Mouse (Mus musculus): ENCODE data around the gene Pold1. TPM values are rescaled to one million over a fixed set of nuclear protein-coding genes. Genes with fewer than 3 reads are reported as not detected.
A peak's percentile ranks its signal among the peaks of the same experiment; 100 is the strongest.

The Pold1 gene
- polyA plus RNA-seq (2015; fragmentation: Nextera tagmentation; extraction: Ambion mirVana) = 13.5 and 17.5 TPM in 2 replicates

- ATAC-seq = peak; percentile 96
- peaks cover 17% of the 10 kb centered on the region for H3K36me3 ChIP-seq (ENCODE audit: insufficient read depth, low read length)
- peak within 1 kb of the TSS; percentile 27; the same call in 1 of the 2 replicates for H3K9ac ChIP-seq (replicated peaks; ENCODE audit: low read depth)
- under 1% methylated on average over 40 of the region's 43 CpGs for WGBS
- H3K9me3 ChIP-seq (ENCODE audit: low read length) = no peaks in the 10 kb centered on the region
- H3K27me3 ChIP-seq (replicated peaks; ENCODE audit: insufficient read depth, low read length) = no peaks in the 10 kb centered on the region
- peaks cover 4% of the 10 kb centered on the region; the same call in 1 of the 2 replicates for H3K4me1 ChIP-seq (ENCODE audit: insufficient read depth, low read depth, low read length)
- peak within 1 kb of the TSS; percentile 58 for H3K4me3 ChIP-seq (ENCODE audit: low read depth, low read length)
- peak within 1 kb of the TSS; percentile 38 for H3K27ac ChIP-seq (ENCODE audit: low read length)
- TF ChIP-seq EP300 (IDR thresholded peaks at IDR 0.05) (no peak), CTCF (IDR thresholded peaks at IDR 0.05) (peak; percentile 98)
- H3K4me2 ChIP-seq (replicated peaks; ENCODE audit: low read depth, low read length) = peak within 1 kb of the TSS; percentile 81
- peak; percentile 99 for DNase-seq (ENCODE audit: low spot score)
These were observed at the start of gene Pold1 for GRCm38 (mm10) chr7:44548497-44549087. Pold1 (minus strand) TSS chr7:44548849.

DNA sequence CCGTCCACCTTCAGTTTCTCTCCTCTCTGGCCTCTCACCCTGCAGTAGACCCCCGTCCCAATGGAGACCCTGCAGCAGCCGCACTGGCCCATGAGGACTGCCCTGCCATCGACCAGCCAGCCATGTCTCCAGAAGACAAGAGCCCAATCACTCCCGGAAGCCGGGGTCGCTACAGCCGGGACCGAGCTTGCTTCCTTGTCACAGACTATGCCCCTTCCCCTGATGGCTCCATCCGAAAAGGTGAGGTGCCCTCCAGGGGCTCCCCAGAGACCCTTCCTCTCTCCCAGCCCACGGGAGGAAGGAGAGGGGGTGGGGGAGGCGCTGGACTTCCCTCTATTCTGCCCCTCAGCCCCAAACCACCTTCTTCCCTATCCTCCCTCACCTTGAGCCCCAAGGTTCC lies 49.7 kb upstream of the Pold1 start:
- no peak for TF ChIP-seq CTCF (IDR thresholded peaks at IDR 0.05)
- TF ChIP-seq EP300 (IDR thresholded peaks at IDR 0.05) = no peak
- Histone ChIP-seq H3K4me3 (ENCODE audit: low read depth, low read length) (no peak overlapping the region), H3K9ac (replicated peaks; ENCODE audit: low read depth) (no peak overlapping the region), H3K9me3 (ENCODE audit: low read length) (no peaks in the 10 kb centered on the region), H3K36me3 (ENCODE audit: insufficient read depth, low read length) (no peaks in the 10 kb centered on the region), H3K4me1 (ENCODE audit: insufficient read depth, low read depth, low read length) (no peaks in the 10 kb centered on the region), H3K4me2 (replicated peaks; ENCODE audit: low read depth, low read length) (no peak overlapping the region), H3K27ac (ENCODE audit: low read length) (no peak overlapping the region), H3K27me3 (replicated peaks; ENCODE audit: insufficient read depth, low read length) (0 out of 2 replicates have a peak, but pooled peaks cover 12% of the 10 kb centered on the region)
- ATAC-seq (no peak), DNase-seq (ENCODE audit: low spot score) (no peak)
- WGBS = 76% methylated on average over 9 of the region's 12 CpGs

GRCm38 (mm10) chr7:44597666-44598065 lies 49.0 kb upstream of the Pold1 start:
- 90% methylated on average over 4 of the region's 4 CpGs for WGBS
- Histone ChIP-seq H3K27ac (ENCODE audit: low read length) (no peak overlapping the region), H3K9ac (replicated peaks; ENCODE audit: low read depth) (no peak overlapping the region), H3K4me3 (ENCODE audit: low read depth, low read length) (no peak overlapping the region), H3K4me2 (replicated peaks; ENCODE audit: low read depth, low read length) (no peak overlapping the region), H3K4me1 (ENCODE audit: insufficient read depth, low read depth, low read length) (no peaks in the 10 kb centered on the region), H3K36me3 (ENCODE audit: insufficient read depth, low read length) (no peaks in the 10 kb centered on the region), H3K9me3 (ENCODE audit: low read length) (no peaks in the 10 kb centered on the region), H3K27me3 (replicated peaks; ENCODE audit: insufficient read depth, low read length) (peaks cover 13% of the 10 kb centered on the region; the same call in 1 of the 2 replicates)
- ATAC-seq (no peak), DNase-seq (ENCODE audit: low spot score) (no peak)
- TF ChIP-seq CTCF (IDR thresholded peaks at IDR 0.05) (no peak), EP300 (IDR thresholded peaks at IDR 0.05) (no peak)

GRCm38 (mm10) chr7:44596996-44597538 lies 48.4 kb upstream of the Pold1 start:
- Histone ChIP-seq H3K27me3 (replicated peaks; ENCODE audit: insufficient read depth, low read length) (peaks cover 12% of the 10 kb centered on the region; the same call in 1 of the 2 replicates), H3K27ac (ENCODE audit: low read length) (no peak overlapping the region), H3K36me3 (ENCODE audit: insufficient read depth, low read length) (no peaks in the 10 kb centered on the region), H3K9me3 (ENCODE audit: low read length) (no peaks in the 10 kb centered on the region), H3K4me1 (ENCODE audit: insufficient read depth, low read depth, low read length) (no peaks in the 10 kb centered on the region), H3K4me3 (ENCODE audit: low read depth, low read length) (no peak overlapping the region), H3K4me2 (replicated peaks; ENCODE audit: low read depth, low read length) (no peak overlapping the region), H3K9ac (replicated peaks; ENCODE audit: low read depth) (no peak overlapping the region)
- ATAC-seq (no peak), DNase-seq (ENCODE audit: low spot score) (no peak)
- TF ChIP-seq EP300 (IDR thresholded peaks at IDR 0.05) (no peak), CTCF (IDR thresholded peaks at IDR 0.05) (no peak)
- 52% methylated on average over 5 of the region's 5 CpGs for WGBS

DNA sequence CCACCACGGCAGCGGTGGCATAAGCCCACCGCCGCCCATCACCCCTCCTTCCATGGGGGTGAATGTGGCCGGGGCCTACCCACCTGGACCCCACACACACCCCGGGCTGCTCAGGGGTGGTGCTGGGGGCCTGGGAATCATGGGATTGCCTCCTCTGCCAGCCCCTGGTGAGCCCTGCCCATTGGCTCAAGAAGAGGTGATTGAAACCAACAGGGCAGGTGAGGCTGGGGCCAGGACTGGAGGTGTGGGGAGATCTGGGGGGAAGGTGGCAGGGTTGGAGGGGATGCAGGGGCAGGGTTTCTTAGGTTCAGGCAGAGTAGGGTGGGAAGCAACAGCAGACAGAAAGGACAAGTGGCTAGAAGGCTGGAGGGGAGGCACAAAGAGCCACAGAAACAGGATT lies 47.4 kb upstream of the Pold1 start:
- no peak overlapping the region for H3K9ac ChIP-seq (replicated peaks; ENCODE audit: low read depth)
- H3K27me3 ChIP-seq (replicated peaks; ENCODE audit: insufficient read depth, low read length) = peaks cover 8% of the 10 kb centered on the region; the same call in 1 of the 2 replicates
- no peak for ATAC-seq
- H3K4me3 ChIP-seq (ENCODE audit: low read depth, low read length) = no peak overlapping the region
- WGBS = 85% methylated on average over 6 of the region's 6 CpGs
- DNase-seq (ENCODE audit: low spot score) = no peak
- no peak for TF ChIP-seq EP300 (IDR thresholded peaks at IDR 0.05)
- no peak for TF ChIP-seq CTCF (IDR thresholded peaks at IDR 0.05)
- H3K36me3 ChIP-seq (ENCODE audit: insufficient read depth, low read length) = no peaks in the 10 kb centered on the region
- H3K4me1 ChIP-seq (ENCODE audit: insufficient read depth, low read depth, low read length) = no peaks in the 10 kb centered on the region
- no peak overlapping the region for H3K27ac ChIP-seq (ENCODE audit: low read length)
- no peaks in the 10 kb centered on the region for H3K9me3 ChIP-seq (ENCODE audit: low read length)
- no peak overlapping the region for H3K4me2 ChIP-seq (replicated peaks; ENCODE audit: low read depth, low read length)

GRCm38 (mm10) chr7:44595131-44595561 lies 46.5 kb upstream of the Pold1 start:
- DNase-seq (ENCODE audit: low spot score) = no peak
- H3K9ac ChIP-seq (replicated peaks; ENCODE audit: low read depth) = no peak overlapping the region
- H3K4me3 ChIP-seq (ENCODE audit: low read depth, low read length) = no peak overlapping the region
- H3K9me3 ChIP-seq (ENCODE audit: low read length) = no peaks in the 10 kb centered on the region
- 0 out of 2 replicates have a peak, but pooled peaks cover 3% of the 10 kb centered on the region for H3K4me1 ChIP-seq (ENCODE audit: insufficient read depth, low read depth, low read length)
- H3K27me3 ChIP-seq (replicated peaks; ENCODE audit: insufficient read depth, low read length) = peaks cover 8% of the 10 kb centered on the region; the same call in 1 of the 2 replicates
- ATAC-seq = no peak
- no peaks in the 10 kb centered on the region for H3K36me3 ChIP-seq (ENCODE audit: insufficient read depth, low read length)
- H3K27ac ChIP-seq (ENCODE audit: low read length) = no peak overlapping the region
- WGBS = 94% methylated on average over 20 of the region's 20 CpGs
- TF ChIP-seq CTCF (IDR thresholded peaks at IDR 0.05) (no peak), EP300 (IDR thresholded peaks at IDR 0.05) (no peak)
- H3K4me2 ChIP-seq (replicated peaks; ENCODE audit: low read depth, low read length) = no peak overlapping the region

Data from lung, postnatal 0 days (tissue).